Mouse (Mus musculus): Measurements from ENCODE around the gene Stxbp3. TPM values are rescaled to one million over a fixed set of nuclear protein-coding genes. Genes with fewer than 3 reads are reported as not detected.

Gene Stxbp3
- 10 to 100 TPM; 52.1 to 54.2 TPM for polyA plus RNA-seq (2017; shearing (Covaris generic))

DNA sequence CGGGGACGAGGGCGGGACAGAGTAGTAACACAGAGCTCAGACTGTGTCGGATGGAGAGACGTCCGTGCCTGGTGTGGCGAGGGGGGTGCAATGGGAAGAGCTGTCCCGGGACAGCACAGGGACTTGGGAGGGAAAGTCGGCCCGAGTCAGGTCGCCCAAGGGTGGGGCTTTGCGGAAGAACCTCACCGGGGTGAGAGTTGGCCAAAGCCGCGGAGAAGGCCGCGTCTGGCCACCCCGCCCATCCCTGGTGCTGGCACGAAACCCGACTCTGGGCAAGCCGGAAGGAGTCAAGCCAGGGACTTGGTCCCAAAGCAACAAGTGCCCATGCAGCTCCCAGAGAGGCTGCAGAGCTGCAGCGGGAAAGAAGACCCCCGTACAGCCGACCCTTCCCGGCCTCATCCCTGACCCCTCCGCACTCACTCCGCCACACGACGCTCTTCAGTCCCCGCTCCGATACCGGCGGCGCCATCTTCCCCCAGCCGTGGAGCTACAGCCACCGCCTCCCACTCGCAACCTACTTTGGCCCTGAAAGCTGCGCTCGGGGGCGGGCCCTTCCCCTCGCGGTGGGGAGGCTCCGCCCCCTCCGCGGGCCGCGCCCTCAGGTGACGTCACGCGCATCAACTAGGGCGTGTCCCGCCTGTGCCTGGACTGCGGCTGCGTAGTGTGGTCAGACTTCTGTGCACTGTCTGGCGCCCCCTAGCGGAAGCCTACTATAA lies at the start of gene Stxbp3:
TSS of gene Stxbp3 (minus strand) at position 527 of the 716 bp plus-strand sequence.

DNA sequence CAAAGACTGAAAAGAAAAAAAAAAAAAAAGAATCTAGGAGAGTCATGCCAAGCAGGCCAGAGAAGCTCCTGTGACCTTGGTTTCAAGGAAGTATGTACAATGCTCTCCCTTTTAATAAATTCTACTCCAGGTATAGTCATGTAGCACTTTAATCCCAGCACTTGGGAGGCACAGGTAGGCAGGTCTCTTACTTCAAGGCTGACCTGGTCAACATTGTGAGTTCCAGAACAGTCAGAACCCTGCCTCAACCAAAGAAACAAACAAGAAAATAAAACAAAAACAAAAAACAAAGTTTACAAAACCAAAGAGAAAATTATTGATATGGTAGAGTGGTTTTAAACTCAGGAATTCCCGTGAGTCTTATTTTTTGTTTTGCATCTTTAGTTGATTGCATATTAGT lies 49.6 kb upstream of the Stxbp3 start, which contains the start of gene Fndc7:
TSS of gene Fndc7 (minus strand) at position 101 of the 400 bp plus-strand sequence.

Other genes with a start within 250 kb of the Stxbp3 start
- gene Wdr47, start 249.2 kb downstream of the Stxbp3 start, polyA plus RNA-seq (2017; shearing (Covaris generic)), result 10 to 100 TPM; 11.8 to 15.3 TPM
- 10 to 100 TPM; 50.3 to 65.5 TPM for gene Clcc1, start 186.6 kb downstream of the Stxbp3 start, polyA plus RNA-seq (2017; shearing (Covaris generic))
- gene Gpsm2, start 118.2 kb downstream of the Stxbp3 start, polyA plus RNA-seq (2017; shearing (Covaris generic)), result 10 to 100 TPM; 11.0 to 16.5 TPM
- under 1 TPM in 1 of 2 experiments, not detected in 1; 0.26 TPM for gene Aknad1, start 100.9 kb downstream of the Stxbp3 start, polyA plus RNA-seq (2017; shearing (Covaris generic))
- gene Fndc7, start 49.5 kb upstream of the Stxbp3 start, polyA plus RNA-seq (2017; shearing (Covaris generic)), result under 1 TPM; 0.25 to 0.63 TPM
- 100 to 1,000 TPM; 174 to 217 TPM for gene Prpf38b, start 71.2 kb upstream of the Stxbp3 start, polyA plus RNA-seq (2017; shearing (Covaris generic))
- gene Henmt1, start 99.3 kb upstream of the Stxbp3 start, polyA plus RNA-seq (2017; shearing (Covaris generic)), result under 1 TPM in 1 of 2 experiments, not detected in 1; 0.32 TPM
- gene Gm9857, start 99.9 kb upstream of the Stxbp3 start, polyA plus RNA-seq (2017; shearing (Covaris generic)), result not detected
- 1 to 10 TPM; 2.9 to 4.1 TPM for gene Fam102b, start 187.1 kb upstream of the Stxbp3 start, polyA plus RNA-seq (2017; shearing (Covaris generic))
- gene Slc25a54, start 239.9 kb upstream of the Stxbp3 start, polyA plus RNA-seq (2017; shearing (Covaris generic)), result not detected